Mouse (Mus musculus): ENCODE data around the gene Daxx. TPM values are rescaled to one million over a fixed set of nuclear protein-coding genes. Genes with fewer than 3 reads are reported as not detected.

Daxx gene
- polyA plus RNA-seq, 1 experiment from 2014 or later, result 59.4 TPM

Small RNA genes within 50 kb of the gene (microRNA-seq; reads per million reads assigned to microRNA genes)
- gene Gm27740, result not detected

Other genes with a start within 250 kb of the Daxx start
- gene Hnrnpm, start 222.6 kb upstream of the Daxx start, polyA plus RNA-seq (2015; fragmentation: Nextera tagmentation; extraction: Ambion mirVana), result 197 and 208 TPM in 2 replicates
- 71.2 and 79.2 TPM in 2 replicates for gene March2, start 190.7 kb upstream of the Daxx start, polyA plus RNA-seq (2015; fragmentation: Nextera tagmentation; extraction: Ambion mirVana)
- gene Rab11b, start 148.9 kb upstream of the Daxx start, polyA plus RNA-seq (2015; fragmentation: Nextera tagmentation; extraction: Ambion mirVana), result 630 and 639 TPM in 2 replicates
- 22.6 and 23.3 TPM in 2 replicates for gene Angptl4, start 127.6 kb upstream of the Daxx start, polyA plus RNA-seq (2015; fragmentation: Nextera tagmentation; extraction: Ambion mirVana)
- 51.5 and 53.4 TPM in 2 replicates for gene Kank3, start 98.9 kb upstream of the Daxx start, polyA plus RNA-seq (2015; fragmentation: Nextera tagmentation; extraction: Ambion mirVana)
- 476 TPM in 2 replicates for gene Rps28, start 84.9 kb upstream of the Daxx start, polyA plus RNA-seq (2015; fragmentation: Nextera tagmentation; extraction: Ambion mirVana)
- gene Ndufa7, start 84.8 kb upstream of the Daxx start, polyA plus RNA-seq (2015; fragmentation: Nextera tagmentation; extraction: Ambion mirVana), result 467 and 476 TPM in 2 replicates
- gene Cd320, start 66.3 kb upstream of the Daxx start, polyA plus RNA-seq (2015; fragmentation: Nextera tagmentation; extraction: Ambion mirVana), result 50.8 and 58.9 TPM in 2 replicates
- gene Gm7029, start 35.6 kb upstream of the Daxx start, polyA plus RNA-seq (2015; fragmentation: Nextera tagmentation; extraction: Ambion mirVana), result not detected in 2 replicates
- gene Kifc1, start 18.8 kb upstream of the Daxx start, polyA plus RNA-seq (2015; fragmentation: Nextera tagmentation; extraction: Ambion mirVana), result 1.5 and 2.6 TPM in 2 replicates
- gene Platr17, start 4.3 kb upstream of the Daxx start, polyA plus RNA-seq (2015; fragmentation: Nextera tagmentation; extraction: Ambion mirVana), result 0.50 and 0.51 TPM in 2 replicates
- 23.6 and 28.6 TPM in 2 replicates for gene Tapbp, start 6.5 kb downstream of the Daxx start, polyA plus RNA-seq (2015; fragmentation: Nextera tagmentation; extraction: Ambion mirVana)
- 18.1 and 18.3 TPM in 2 replicates for gene Zbtb22, start 6.5 kb downstream of the Daxx start, polyA plus RNA-seq (2015; fragmentation: Nextera tagmentation; extraction: Ambion mirVana)
- 60.9 and 61.1 TPM in 2 replicates for gene Rgl2, start 20.1 kb downstream of the Daxx start, polyA plus RNA-seq (2015; fragmentation: Nextera tagmentation; extraction: Ambion mirVana)
- gene Pfdn6, start 30.9 kb downstream of the Daxx start, polyA plus RNA-seq (2015; fragmentation: Nextera tagmentation; extraction: Ambion mirVana), result 178 TPM in 2 replicates
- 25.9 and 26.2 TPM in 2 replicates for gene Wdr46, start 31.2 kb downstream of the Daxx start, polyA plus RNA-seq (2015; fragmentation: Nextera tagmentation; extraction: Ambion mirVana)
- 14.9 and 15.1 TPM in 2 replicates for gene B3galt4, start 42.1 kb downstream of the Daxx start, polyA plus RNA-seq (2015; fragmentation: Nextera tagmentation; extraction: Ambion mirVana)
- gene Vps52, start 46.4 kb downstream of the Daxx start, polyA plus RNA-seq (2015; fragmentation: Nextera tagmentation; extraction: Ambion mirVana), result 80.9 and 84.4 TPM in 2 replicates
- gene Rps18, start 46.6 kb downstream of the Daxx start, polyA plus RNA-seq (2015; fragmentation: Nextera tagmentation; extraction: Ambion mirVana), result 689 and 743 TPM in 2 replicates
- 19.0 and 20.1 TPM in 2 replicates for gene H2-K1, start 90.9 kb downstream of the Daxx start, polyA plus RNA-seq (2015; fragmentation: Nextera tagmentation; extraction: Ambion mirVana)
- gene Ring1, start 115.3 kb downstream of the Daxx start, polyA plus RNA-seq (2015; fragmentation: Nextera tagmentation; extraction: Ambion mirVana), result 22.8 and 26.3 TPM in 2 replicates
- 65.6 and 74.1 TPM in 2 replicates for gene H2-Ke6, start 118.6 kb downstream of the Daxx start, polyA plus RNA-seq (2015; fragmentation: Nextera tagmentation; extraction: Ambion mirVana)
- 178 and 184 TPM in 2 replicates for gene Slc39a7, start 122.3 kb downstream of the Daxx start, polyA plus RNA-seq (2015; fragmentation: Nextera tagmentation; extraction: Ambion mirVana)
- gene Rxrb, start 122.4 kb downstream of the Daxx start, polyA plus RNA-seq (2015; fragmentation: Nextera tagmentation; extraction: Ambion mirVana), result 64.7 and 65.5 TPM in 2 replicates
- 3.2 and 4.8 TPM in 2 replicates for gene Col11a2, start 130.0 kb downstream of the Daxx start, polyA plus RNA-seq (2015; fragmentation: Nextera tagmentation; extraction: Ambion mirVana)
- not detected in 2 replicates for gene H2-Oa, start 182.9 kb downstream of the Daxx start, polyA plus RNA-seq (2015; fragmentation: Nextera tagmentation; extraction: Ambion mirVana)
- 17.2 and 18.8 TPM in 2 replicates for gene H2-DMa, start 210.1 kb downstream of the Daxx start, polyA plus RNA-seq (2015; fragmentation: Nextera tagmentation; extraction: Ambion mirVana)
- gene Brd2, start 213.2 kb downstream of the Daxx start, polyA plus RNA-seq (2015; fragmentation: Nextera tagmentation; extraction: Ambion mirVana), result 137 and 140 TPM in 2 replicates
- 0.27 and 0.65 TPM in 2 replicates for gene H2-DMb2, start 233.9 kb downstream of the Daxx start, polyA plus RNA-seq (2015; fragmentation: Nextera tagmentation; extraction: Ambion mirVana)
- 0.79 and 1.2 TPM in 2 replicates for gene H2-DMb1, start 243.7 kb downstream of the Daxx start, polyA plus RNA-seq (2015; fragmentation: Nextera tagmentation; extraction: Ambion mirVana)

Measured in midbrain, embryonic 15.5 days (tissue).